In the genomic region with DNA sequence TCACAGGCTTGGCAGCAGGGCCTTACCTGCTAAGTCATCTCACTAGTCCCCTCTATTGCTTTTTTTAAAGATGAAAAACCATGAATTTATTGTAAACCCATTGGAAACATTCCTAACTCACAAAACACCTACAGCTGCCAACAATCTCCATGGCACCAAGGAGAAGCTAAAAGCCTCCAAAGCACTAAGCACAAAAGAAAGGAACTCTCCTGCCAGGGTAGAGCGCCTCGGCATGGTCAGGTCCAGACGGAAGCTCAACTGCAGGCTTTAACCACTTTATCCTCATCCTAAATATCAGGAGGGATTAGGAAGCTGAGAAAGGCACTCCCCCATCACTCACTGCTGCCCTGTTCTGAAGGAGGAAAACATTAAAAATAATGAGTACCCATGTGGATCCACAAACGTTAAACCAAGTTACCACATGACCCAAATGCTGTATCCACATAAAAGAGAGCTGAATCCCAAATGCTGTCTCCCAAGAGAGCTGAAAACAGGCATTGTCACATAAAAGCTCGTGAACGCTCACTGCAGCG, we compare ENCODE assay signal across 22 mouse cellular contexts. TPM values are rescaled to one million over a fixed set of nuclear protein-coding genes. Genes with fewer than 3 reads are reported as not detected.
DNase-seq lines count a peak whose midpoint lies in the region; ATAC-seq and TF ChIP-seq lines count a peak whose summit lies in the region.
"Had no signal": no experiment of that assay in that cellular context is flagged by ENCODE, and none has a peak within 500 bp of the region (broad histone marks: within the 10 kb centered on the region; RNA-seq: fewer than 3 reads in every experiment).

No protein-coding gene starts in this region.

- no peaks in the 10 kb centered on the region for H3K9me3 ChIP-seq in forebrain, postnatal 0 days (ENCODE audit: low read length)
- H3K9me3 ChIP-seq in forebrain, embryonic 11.5 days (ENCODE audit: control insufficient read depth, low read length): no peaks in the 10 kb centered on the region
- H3K9me3 ChIP-seq in limb, embryonic 10.5 days (replicated peaks): no peaks in the 10 kb centered on the region
- no peaks in the 10 kb centered on the region for H3K9me3 ChIP-seq in midbrain, postnatal 0 days (ENCODE audit: low read length)
- H3K9me3 ChIP-seq: G1E; heart, embryonic 10.5 days; hindbrain, embryonic 12.5 days; kidney, embryonic 15.5 days; liver, embryonic 12.5 days had no signal

- H3K36me3 ChIP-seq in forebrain, postnatal 0 days (ENCODE audit: insufficient read depth): no peaks in the 10 kb centered on the region; the same call in 1 of the 2 replicates
- H3K36me3 ChIP-seq in forebrain, embryonic 11.5 days (ENCODE audit: control insufficient read depth, insufficient read depth, low read length): no peaks in the 10 kb centered on the region
- no peaks in the 10 kb centered on the region for H3K36me3 ChIP-seq in limb, embryonic 10.5 days
- H3K36me3 ChIP-seq in midbrain, postnatal 0 days (ENCODE audit: insufficient read depth, low read length): peaks cover 7% of the 10 kb centered on the region; the same call in 1 of the 2 replicates
- H3K36me3 ChIP-seq: G1E; heart, embryonic 10.5 days; hindbrain, embryonic 12.5 days; kidney, embryonic 15.5 days; liver, embryonic 12.5 days had no signal

- TF ChIP-seq CTCF in forebrain, postnatal 0 days (IDR thresholded peaks at IDR 0.05; ENCODE audit: low read depth): no peak
- peak; percentile 37 for TF ChIP-seq CTCF in midbrain, postnatal 0 days (IDR thresholded peaks at IDR 0.05)

- H3K9ac ChIP-seq in forebrain, postnatal 0 days: no peak overlapping the region
- H3K9ac ChIP-seq in forebrain, embryonic 11.5 days (ENCODE audit: low read length): no peak overlapping the region
- no peak overlapping the region for H3K9ac ChIP-seq in midbrain, postnatal 0 days (replicated peaks; ENCODE audit: low read length, poor library complexity, severe bottlenecking)
- H3K9ac ChIP-seq: hindbrain, embryonic 12.5 days; kidney, embryonic 15.5 days; liver, embryonic 12.5 days had no signal

- DNase-seq in forebrain, postnatal 0 days: peak; percentile 28
- DNase-seq in forebrain, embryonic 11.5 days (ENCODE audit: low spot score): no peak
- peak; percentile 8 to 17 for DNase-seq in left cerebral cortex, postnatal 25 days (ENCODE audit: low spot score in 2 of 2)
- no peak for DNase-seq in left cerebral cortex, postnatal 10 days (ENCODE audit: extremely low spot score in 1 of 2, low spot score in 2 of 2)
- peak; percentile 25 for DNase-seq in limb, embryonic 10.5 days (ENCODE audit: low spot score)
- DNase-seq in midbrain, postnatal 0 days (ENCODE audit: low spot score): no peak
- DNase-seq in urinary bladder, postnatal 36 days (ENCODE audit: low spot score in 2 of 2): no peak
- no peak for DNase-seq in kidney, postnatal 14 days
- DNase-seq: adrenal gland, postnatal 10 days; cerebellum, adult 11 months; cerebellum, postnatal 14 days; embryo, embryonic 11 days; lung, adult 2 months; lung, postnatal 36 days; spleen, adult 18-20 months had no signal

- intact Hi-C loops in left cerebral cortex, postnatal 25 days (cut with DNase I): no loop called here
- intact Hi-C loops in left cerebral cortex, postnatal 10 days (cut with DNase I): no loop called here

- peak overlapping the region; percentile 5; the same call in 1 of the 2 replicates for H3K4me2 ChIP-seq in forebrain, postnatal 0 days (ENCODE audit: low read depth)
- H3K4me2 ChIP-seq in forebrain, embryonic 11.5 days (ENCODE audit: low read depth, low read length, severe bottlenecking): no peak overlapping the region
- H3K4me2 ChIP-seq in midbrain, postnatal 0 days (ENCODE audit: low read depth, low read length, poor library complexity, severe bottlenecking): peak overlapping the region; percentile 24
- H3K4me2 ChIP-seq: hindbrain, embryonic 12.5 days; kidney, embryonic 15.5 days; liver, embryonic 12.5 days had no signal

- peak; percentile 63 for ATAC-seq in forebrain, postnatal 0 days
- no peak for ATAC-seq in forebrain, embryonic 11.5 days (replicated peaks; ENCODE audit: low FRiP score)
- ATAC-seq in midbrain, postnatal 0 days (ENCODE audit: low FRiP score): peak; percentile 49; the same call in 1 of the 2 replicates
- ATAC-seq: activated CD4-positive, CD25-positive, alpha-beta regulatory T cell, adult 4 months; intestine, postnatal 0 days; liver, embryonic 12.5 days had no signal

- no peaks in the 10 kb centered on the region for H3K27me3 ChIP-seq in forebrain, postnatal 0 days (ENCODE audit: insufficient read depth, low read length)
- H3K27me3 ChIP-seq in forebrain, embryonic 11.5 days (ENCODE audit: control insufficient read depth, insufficient read depth, low read length): no peaks in the 10 kb centered on the region
- no peaks in the 10 kb centered on the region for H3K27me3 ChIP-seq in limb, embryonic 10.5 days (ENCODE audit: low read depth, poor library complexity, severe bottlenecking)
- no peaks in the 10 kb centered on the region for H3K27me3 ChIP-seq in midbrain, postnatal 0 days (ENCODE audit: insufficient read depth, low read length)
- H3K27me3 ChIP-seq: hindbrain, embryonic 12.5 days; kidney, embryonic 15.5 days had no signal

- peak overlapping the region; percentile 2; the same call in 1 of the 2 replicates for H3K27ac ChIP-seq in forebrain, postnatal 0 days (ENCODE audit: low read depth, low read length)
- no peak overlapping the region for H3K27ac ChIP-seq in forebrain, embryonic 11.5 days (ENCODE audit: low read depth, low read length)
- H3K27ac ChIP-seq in limb, embryonic 10.5 days: peak overlapping the region; percentile 25; the same call in 1 of the 2 replicates
- peak overlapping the region; percentile 57; the same call in 1 of the 2 replicates for H3K27ac ChIP-seq in midbrain, postnatal 0 days (ENCODE audit: low read depth, low read length)
- H3K27ac ChIP-seq: heart, embryonic 10.5 days; hindbrain, embryonic 12.5 days; kidney, embryonic 15.5 days; liver, embryonic 12.5 days had no signal

- 28% methylated on average over 7 of the region's 7 CpGs for WGBS in forebrain, postnatal 0 days
- 73% methylated on average over 7 of the region's 7 CpGs for WGBS in forebrain, embryonic 11.5 days
- 74% methylated on average over 7 of the region's 7 CpGs for WGBS in limb, embryonic 10.5 days
- WGBS in midbrain, postnatal 0 days: 26% methylated on average over 7 of the region's 7 CpGs

- H3K4me3 ChIP-seq in forebrain, postnatal 0 days (ENCODE audit: low read depth, low read length): no peak overlapping the region
- H3K4me3 ChIP-seq in forebrain, embryonic 11.5 days (ENCODE audit: low read depth, low read length): no peak overlapping the region
- no peak overlapping the region for H3K4me3 ChIP-seq in limb, embryonic 10.5 days
- no peak overlapping the region for H3K4me3 ChIP-seq in midbrain, postnatal 0 days (ENCODE audit: low read depth, low read length)
- H3K4me3 ChIP-seq: heart, embryonic 10.5 days; hindbrain, embryonic 12.5 days; kidney, embryonic 15.5 days; liver, embryonic 12.5 days had no signal

- H3K4me1 ChIP-seq in forebrain, postnatal 0 days (ENCODE audit: insufficient read depth): 0 out of 2 replicates have a peak, but pooled peaks cover 4% of the 10 kb centered on the region
- no peaks in the 10 kb centered on the region for H3K4me1 ChIP-seq in forebrain, embryonic 11.5 days (replicated peaks; ENCODE audit: control insufficient read depth, insufficient read depth, low read length)
- peaks cover 14% of the 10 kb centered on the region for H3K4me1 ChIP-seq in limb, embryonic 10.5 days
- peaks cover 4% of the 10 kb centered on the region; the same call in 1 of the 2 replicates for H3K4me1 ChIP-seq in midbrain, postnatal 0 days (ENCODE audit: insufficient read depth, low read length)
- H3K4me1 ChIP-seq: heart, embryonic 10.5 days; kidney, embryonic 15.5 days; liver, embryonic 12.5 days had no signal

RNA-seq across cellular contexts. Expression of gene Slc41a2, which starts 51.9 kb away (rescaled TPM):
- 22.3 and 23.8 TPM in 2 replicates for total RNA-seq in forebrain, postnatal 0 days (2014; rRNA removed)
- polyA plus RNA-seq in forebrain, postnatal 0 days (2015; fragmentation: Nextera tagmentation; extraction: Ambion mirVana): 5.5 and 10.1 TPM in 2 replicates
- polyA plus RNA-seq in forebrain, embryonic 11.5 days (2014; fragmentation: Nextera tagmentation; extraction: Ambion mirVana): 0.56 and 1.2 TPM in 2 replicates
- total RNA-seq in left cerebral cortex, postnatal 25 days (2021): 10 to 100 TPM; 24.0 to 30.0 TPM
- total RNA-seq in left cerebral cortex, postnatal 10 days (2021): 10 to 100 TPM; 35.6 to 37.7 TPM
- polyA plus RNA-seq in limb, embryonic 10.5 days (2016; fragmentation: Nextera tagmentation; extraction: Ambion mirVana): 0.25 and 0.41 TPM in 2 replicates
- total RNA-seq in midbrain, postnatal 0 days (2014; rRNA removed): 42.0 TPM in 2 replicates
- polyA plus RNA-seq in midbrain, postnatal 0 days (2015; fragmentation: Nextera tagmentation; extraction: Ambion mirVana): 10.0 and 11.9 TPM in 2 replicates
- polyA plus RNA-seq: G1E had no signal

Comparison
In these comparisons a context has a peak if more than half of its experiments do, and no peak if none do; other contexts are left out.
1. DNase-seq: peak in forebrain, postnatal 0 days (single experiment), left cerebral cortex, postnatal 25 days (2 of 2) and limb, embryonic 10.5 days (single experiment); none in forebrain, embryonic 11.5 days (single experiment), left cerebral cortex, postnatal 10 days (0 of 2), midbrain, postnatal 0 days (single experiment), urinary bladder, postnatal 36 days (0 of 2) and kidney, postnatal 14 days (single experiment).